Mouse (Mus musculus) urinary bladder, postnatal 10 days (tissue): Measurements from ENCODE around the gene Scarf1.
"Not testable (repeated sequence)": the region's sequence is repeated elsewhere in the genome, so short reads cannot be mapped to it uniquely, and the experiment has no call there.

ENCODE experiments used
- DNase-seq: peaks from one replicate; pipeline ENCODE4 v3.0.0; 2022; ENCODE audit warnings: low spot score

Gene Scarf1

GRCm38 (mm10) chr11:75537491-75538183 lies 24.3 kb downstream of the Scarf1 start:
- DNase-seq: no peak

- no peak for DNase-seq
These were observed 25.0 kb downstream of the Scarf1 start for GRCm38 (mm10) chr11:75538184-75538969.

GRCm38 (mm10) chr11:75538970-75539299 lies 25.6 kb downstream of the Scarf1 start:
- DNase-seq: no peak

- no peak for DNase-seq
These were observed 26.9 kb downstream of the Scarf1 start for GRCm38 (mm10) chr11:75540209-75540608.

- DNase-seq: no peak
These were observed 27.6 kb downstream of the Scarf1 start for GRCm38 (mm10) chr11:75540710-75541581.

- DNase-seq: no peak
These were observed 31.4 kb downstream of the Scarf1 start for GRCm38 (mm10) chr11:75544713-75545112.

GRCm38 (mm10) chr11:75546057-75546456 lies 32.7 kb downstream of the Scarf1 start:
- no peak for DNase-seq

- DNase-seq: no peak
These were observed 36.3 kb downstream of the Scarf1 start for GRCm38 (mm10) chr11:75549658-75550111.

- DNase-seq: no peak
These were observed 37.0 kb downstream of the Scarf1 start for GRCm38 (mm10) chr11:75550200-75550946.

- DNase-seq: no peak
These were observed 38.0 kb downstream of the Scarf1 start for GRCm38 (mm10) chr11:75551321-75551720.

GRCm38 (mm10) chr11:75551961-75552441 lies 38.7 kb downstream of the Scarf1 start:
- no peak for DNase-seq

- no peak for DNase-seq
These were observed 39.7 kb downstream of the Scarf1 start for GRCm38 (mm10) chr11:75552906-75553482.

- DNase-seq: not testable (repeated sequence)
These were observed 42.7 kb downstream of the Scarf1 start for GRCm38 (mm10) chr11:75556006-75556405.

- no peak for DNase-seq
These were observed 43.8 kb downstream of the Scarf1 start for GRCm38 (mm10) chr11:75557142-75557541.

GRCm38 (mm10) chr11:75558101-75558500 lies 44.8 kb downstream of the Scarf1 start:
- no peak for DNase-seq

GRCm38 (mm10) chr11:75559870-75560504 lies 46.6 kb downstream of the Scarf1 start:
- no peak for DNase-seq

- no peak for DNase-seq
These were observed 47.4 kb downstream of the Scarf1 start for GRCm38 (mm10) chr11:75560530-75561409.

- no peak for DNase-seq
These were observed 48.1 kb downstream of the Scarf1 start for GRCm38 (mm10) chr11:75561410-75561791.

GRCm38 (mm10) chr11:75562840-75563239 lies 49.5 kb downstream of the Scarf1 start:
- no peak for DNase-seq
